Comparison of ENCODE assay signal across 16 mouse cellular contexts in the genomic region with DNA sequence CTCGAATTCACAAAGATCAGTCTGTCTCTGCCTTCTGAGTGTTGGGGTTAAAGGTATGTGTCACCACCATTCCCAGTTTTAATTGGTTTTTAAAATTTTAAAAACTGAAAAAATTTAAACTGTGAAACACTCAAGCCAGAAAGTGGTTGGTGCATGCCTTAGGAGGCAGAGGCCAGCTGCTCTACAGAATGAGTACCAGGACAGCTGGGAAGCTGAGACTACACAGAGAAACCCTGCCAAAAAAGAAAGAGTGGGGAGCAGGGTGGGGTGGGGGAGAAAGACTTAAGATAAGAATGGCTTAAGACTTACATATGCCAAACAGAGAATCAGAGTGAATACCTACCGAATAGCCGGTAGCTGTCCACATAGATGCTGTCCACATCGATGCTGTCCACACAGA.
DNase-seq lines count a peak whose midpoint lies in the region; ATAC-seq and TF ChIP-seq lines count a peak whose summit lies in the region.
"Had no signal": no experiment of that assay in that cellular context is flagged by ENCODE, and none has a peak within 500 bp of the region (broad histone marks: within the 10 kb centered on the region; RNA-seq: fewer than 3 reads in every experiment).

No protein-coding gene starts in this region.

- 97% methylated on average over 4 of the region's 4 CpGs for WGBS in forebrain, embryonic 10.5 days
- WGBS in forebrain, embryonic 15.5 days = 91% methylated on average over 4 of the region's 4 CpGs
- 79% methylated on average over 4 of the region's 4 CpGs for WGBS in heart, embryonic 10.5 days
- 92% methylated on average over 4 of the region's 4 CpGs for WGBS in spleen, adult 2 months
- 94% methylated on average over 4 of the region's 4 CpGs for WGBS in neural tube, embryonic 15.5 days

- no peak overlapping the region for H3K4me2 ChIP-seq in forebrain, embryonic 15.5 days (replicated peaks)
- no peak overlapping the region for H3K4me2 ChIP-seq in neural tube, embryonic 15.5 days
- H3K4me2 ChIP-seq: embryonic facial prominence, embryonic 13.5 days; forebrain, embryonic 13.5 days; heart, embryonic 11.5 days; hindbrain, embryonic 12.5 days had no signal

- no peak overlapping the region for H3K9ac ChIP-seq in forebrain, embryonic 15.5 days (replicated peaks)
- H3K9ac ChIP-seq in neural tube, embryonic 15.5 days (replicated peaks) = no peak overlapping the region
- H3K9ac ChIP-seq: forebrain, embryonic 13.5 days; hindbrain, embryonic 12.5 days had no signal

- DNase-seq in forebrain, embryonic 10.5 days (ENCODE audit: extremely low spot score, low spot score) = no peak
- no peak for DNase-seq in heart, embryonic 10.5 days (ENCODE audit: low spot score)
- DNase-seq in heart, adult 9 months (ENCODE audit: low spot score in 2 of 2) = no peak
- DNase-seq in spleen, adult 2 months (ENCODE audit: low read depth in 1 of 2, low spot score in 2 of 2) = no peak
- DNase-seq in spleen, adult 12 weeks (ENCODE audit: low spot score) = no peak
- DNase-seq: adrenal gland, adult 8-10 months; cerebellum, adult 11 months; cerebellum, adult 8-10 months; cerebellum, postnatal 25 days had no signal

- no peaks in the 10 kb centered on the region for H3K9me3 ChIP-seq in forebrain, embryonic 10.5 days
- no peaks in the 10 kb centered on the region for H3K9me3 ChIP-seq in forebrain, embryonic 15.5 days
- no peaks in the 10 kb centered on the region for H3K9me3 ChIP-seq in heart, embryonic 10.5 days
- H3K9me3 ChIP-seq in neural tube, embryonic 15.5 days (replicated peaks) = no peaks in the 10 kb centered on the region
- H3K9me3 ChIP-seq: embryonic facial prominence, embryonic 13.5 days; forebrain, embryonic 13.5 days; hindbrain, embryonic 12.5 days had no signal

- H3K4me3 ChIP-seq in forebrain, embryonic 10.5 days = no peak overlapping the region
- H3K4me3 ChIP-seq in forebrain, embryonic 15.5 days = no peak overlapping the region
- no peak overlapping the region for H3K4me3 ChIP-seq in heart, embryonic 10.5 days
- no peak overlapping the region for H3K4me3 ChIP-seq in spleen, adult 2 months (ENCODE audit: extremely low read depth, insufficient read depth, insufficient read length)
- no peak overlapping the region for H3K4me3 ChIP-seq in neural tube, embryonic 15.5 days (replicated peaks)
- H3K4me3 ChIP-seq: embryonic facial prominence, embryonic 13.5 days; forebrain, embryonic 13.5 days; hindbrain, embryonic 12.5 days had no signal

- H3K4me1 ChIP-seq in forebrain, embryonic 10.5 days = peaks cover 43% of the 10 kb centered on the region
- H3K4me1 ChIP-seq in forebrain, embryonic 15.5 days = no peaks in the 10 kb centered on the region
- H3K4me1 ChIP-seq in heart, embryonic 10.5 days = peaks cover 68% of the 10 kb centered on the region
- H3K4me1 ChIP-seq in spleen, adult 2 months (ENCODE audit: control insufficient read depth, insufficient read depth, insufficient read length) = peaks cover 36% of the 10 kb centered on the region; the same call in 1 of the 2 replicates
- peaks cover 10% of the 10 kb centered on the region for H3K4me1 ChIP-seq in neural tube, embryonic 15.5 days

- TF ChIP-seq CTCF in spleen, adult 2 months (IDR thresholded peaks at IDR 0.05; ENCODE audit: extremely low read depth, insufficient read depth, insufficient read length, insufficient replicate concordance) = no peak

- no peak; the same call in 1 of the 2 replicates for ATAC-seq in forebrain, embryonic 15.5 days (replicated peaks)
- ATAC-seq in neural tube, embryonic 15.5 days (ENCODE audit: low FRiP score) = no peak
- ATAC-seq: forebrain, embryonic 13.5 days had no signal

- H3K27me3 ChIP-seq in forebrain, embryonic 10.5 days (ENCODE audit: poor library complexity, severe bottlenecking) = no peaks in the 10 kb centered on the region
- no peaks in the 10 kb centered on the region for H3K27me3 ChIP-seq in forebrain, embryonic 15.5 days
- peaks cover 50% of the 10 kb centered on the region for H3K27me3 ChIP-seq in heart, embryonic 10.5 days (ENCODE audit: insufficient read depth, poor library complexity, severe bottlenecking)
- H3K27me3 ChIP-seq in spleen, adult 2 months (ENCODE audit: control insufficient read depth, insufficient read depth, low read length) = no peaks in the 10 kb centered on the region
- no peaks in the 10 kb centered on the region for H3K27me3 ChIP-seq in neural tube, embryonic 15.5 days (replicated peaks)
- H3K27me3 ChIP-seq: embryonic facial prominence, embryonic 13.5 days; forebrain, embryonic 13.5 days; hindbrain, embryonic 12.5 days had no signal

- H3K36me3 ChIP-seq in forebrain, embryonic 10.5 days (replicated peaks) = peaks cover 41% of the 10 kb centered on the region
- no peaks in the 10 kb centered on the region for H3K36me3 ChIP-seq in forebrain, embryonic 15.5 days
- peaks cover 16% of the 10 kb centered on the region; the same call in 1 of the 2 replicates for H3K36me3 ChIP-seq in heart, embryonic 10.5 days
- no peaks in the 10 kb centered on the region for H3K36me3 ChIP-seq in spleen, adult 2 months (ENCODE audit: control insufficient read depth, insufficient read depth, low read length)
- no peaks in the 10 kb centered on the region for H3K36me3 ChIP-seq in neural tube, embryonic 15.5 days
- H3K36me3 ChIP-seq: embryonic facial prominence, embryonic 13.5 days; G1E had no signal

- no peak for TF ChIP-seq POLR2A in spleen, adult 2 months (IDR thresholded peaks at IDR 0.05; ENCODE audit: low read depth, low read length)

- H3K27ac ChIP-seq in forebrain, embryonic 10.5 days = 0 out of 2 replicates have a peak overlapping the region, but pooled peaks have one; percentile 20
- H3K27ac ChIP-seq in forebrain, embryonic 15.5 days (replicated peaks) = no peak overlapping the region
- 0 out of 2 replicates have a peak overlapping the region, but pooled peaks have one; percentile 82 for H3K27ac ChIP-seq in heart, embryonic 10.5 days
- H3K27ac ChIP-seq in spleen, adult 2 months (ENCODE audit: insufficient read depth, low read length) = peak overlapping the region; percentile 87; the same call in 1 of the 2 replicates
- no peak overlapping the region for H3K27ac ChIP-seq in neural tube, embryonic 15.5 days (replicated peaks)
- H3K27ac ChIP-seq: embryonic facial prominence, embryonic 13.5 days; forebrain, embryonic 13.5 days; hindbrain, embryonic 12.5 days had no signal

Comparison
In these comparisons a context has a peak if more than half of its experiments do, and no peak if none do; other contexts are left out.
1. H3K27ac ChIP-seq: peak in forebrain, embryonic 10.5 days (single experiment), heart, embryonic 10.5 days (single experiment) and spleen, adult 2 months (single experiment); none in forebrain, embryonic 15.5 days (single experiment) and neural tube, embryonic 15.5 days (single experiment).